Mouse (Mus musculus) forebrain, postnatal 0 days (tissue): ENCODE data around the gene Hdac6. TPM values are rescaled to one million over a fixed set of nuclear protein-coding genes. Genes with fewer than 3 reads are reported as not detected.
"Not testable (repeated sequence)": the region's sequence is repeated elsewhere in the genome, so short reads cannot be mapped to it uniquely, and the experiment has no call there.

Experiments used
- ATAC-seq: fragments of 200-750 bp; cut with Nextera tagmentation; 2 replicates; pipeline ENCODE4 v1.8.0; 2017; ENCODE audit warnings: mild to moderate bottlenecking, moderate library complexity
- DNase-seq: peaks from one replicate; pipeline ENCODE4 v3.0.0-alpha.2; 2015
- H3K27ac ChIP-seq: fragments of 300-500 bp; sonication (generic); 2 replicates; pipeline ENCODE4 v1.5.1; 2014; ENCODE audit warnings: low read depth, mild to moderate bottlenecking, antibody characterized with exemption, low read length, moderate library complexity, mixed read lengths
- H3K27me3 ChIP-seq: fragments of 300-500 bp; sonication (generic); 2 replicates; pipeline ENCODE4 v1.6.1; 2014; ENCODE audit warnings: mild to moderate bottlenecking, low read length, mixed read lengths; ENCODE audit not compliant: insufficient read depth
- H3K36me3 ChIP-seq: fragments of 300-500 bp; sonication (generic); 2 replicates; pipeline ENCODE4 v1.6.1; 2014; ENCODE audit warnings: mild to moderate bottlenecking, moderate library complexity; ENCODE audit not compliant: insufficient read depth
- H3K4me1 ChIP-seq: fragments of 300-500 bp; sonication (generic); 2 replicates; pipeline ENCODE4 v1.6.1; 2014; ENCODE audit warnings: antibody characterized with exemption; ENCODE audit not compliant: insufficient read depth
- H3K4me2 ChIP-seq: fragments of 300-500 bp; sonication (generic); 2 replicates; pipeline ENCODE4 v1.6.1; 2014; ENCODE audit warnings: low read depth, mild to moderate bottlenecking, moderate library complexity
- H3K4me3 ChIP-seq: fragments of 300-500 bp; sonication (generic); 2 replicates; pipeline ENCODE4 v1.5.1; 2014; ENCODE audit warnings: low read depth, low read length, mixed read lengths
- H3K9ac ChIP-seq: fragments of 300-500 bp; sonication (generic); 2 replicates; pipeline ENCODE4 v1.6.1; 2014; ENCODE audit warnings: mild to moderate bottlenecking
- H3K9me3 ChIP-seq: fragments of 300-500 bp; sonication (generic); 2 replicates; pipeline ENCODE4 v1.6.1; 2016; ENCODE audit warnings: low read length
- CTCF ChIP-seq: sonication (generic); IDR thresholded peaks from 2 replicates; pipeline ENCODE4 v1.5.1; 2016; ENCODE audit warnings: antibody characterized with exemption, control low read depth, low read depth
- WGBS: fragments of 180-500 bp; shearing (Covaris S2); extraction: QIAGEN DNeasy Blood & Tissue Kit; methylation state at CpG from one replicate; pipeline ENCODE4 v1.1.7; 2014; 5-methylcytosine and 5-hydroxymethylcytosine counted together
- polyA plus RNA-seq: library from polyadenylated mRNA; unstranded; fragments of >200 nt; fragmentation: Nextera tagmentation; extraction: Ambion mirVana; gene quantifications from 2 replicates; pipeline ENCODE4 v1.2.1, GENCODE M21; 2015
- total RNA-seq: library from RNA; depleted of rRNA; stranded (reverse); fragments of >200 nt; gene quantifications from 2 replicates; pipeline ENCODE4 v1.2.3, GENCODE M21; 2014

Gene Hdac6
- total and polyA plus RNA-seq, 2 experiments from 2014 or later, result 51.8 to 87.3 TPM

- TF ChIP-seq CTCF, result no peak
- Histone ChIP-seq H3K4me2 (peak within 1 kb of the TSS; percentile 57), H3K27ac (peak within 1 kb of the TSS; percentile 64), H3K27me3 (no peaks in the 10 kb centered on the region), H3K4me1 (no peaks in the 10 kb centered on the region), H3K9ac (peak within 1 kb of the TSS; percentile 62), H3K36me3 (no peaks in the 10 kb centered on the region), H3K9me3 (no peaks in the 10 kb centered on the region), H3K4me3 (peak within 1 kb of the TSS; percentile 47)
- 21% methylated on average over 40 of the region's 40 CpGs for WGBS
- ATAC-seq (peak; percentile 91), DNase-seq (peak; percentile 85)
Observed at GRCm38 (mm10) chrX:7919601-7920383, 27.9 kb downstream of the Hdac6 start, which contains the start of gene Pcsk1n. Gene Pcsk1n, plus strand, starts transcription at chrX:7919822.

DNA sequence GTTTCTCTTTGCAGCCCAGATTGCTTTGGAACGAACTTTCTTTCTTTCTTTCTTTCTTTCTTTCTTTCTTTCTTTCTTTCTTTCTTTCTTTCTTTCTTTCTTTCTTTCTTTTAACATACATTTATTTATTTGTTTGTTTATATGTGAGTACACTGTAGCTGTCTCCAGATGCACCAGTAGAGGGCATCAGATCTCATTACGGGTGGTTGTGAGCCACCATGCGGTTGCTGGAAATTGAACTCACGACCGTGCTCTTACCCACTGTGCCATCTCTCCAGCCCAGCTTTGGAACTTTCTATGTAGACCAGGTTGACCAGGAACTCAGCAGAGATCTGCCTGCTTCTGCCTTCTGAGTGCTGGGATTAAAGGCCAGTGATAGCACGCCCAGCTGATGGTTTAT, 29.7 kb downstream of the Hdac6 start:
- not testable (repeated sequence) for ATAC-seq
- 78% methylated on average over 6 of the region's 6 CpGs for WGBS

DNA sequence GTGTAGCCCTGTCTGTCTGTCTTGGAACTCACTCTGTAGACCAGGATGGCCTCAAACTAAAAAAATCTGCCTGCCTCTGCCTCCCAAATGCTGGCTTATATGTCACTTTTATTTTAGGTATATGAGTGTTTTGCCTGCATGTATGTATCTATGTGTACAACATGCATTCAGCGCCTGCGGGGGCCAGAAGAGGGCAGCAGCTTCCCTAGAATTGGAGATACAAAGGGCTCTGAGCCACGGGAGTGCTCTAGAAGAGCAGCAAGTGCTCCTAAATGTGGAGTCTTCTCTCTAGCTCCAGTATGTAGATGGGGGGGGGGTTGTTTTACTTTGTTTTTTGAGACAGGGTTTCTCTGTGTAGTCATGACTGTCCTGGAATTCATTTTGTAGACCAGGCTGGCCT, 32.0 kb downstream of the Hdac6 start:
- not testable (repeated sequence) for H3K9me3 ChIP-seq, ATAC-seq, H3K36me3 ChIP-seq, DNase-seq, H3K4me2 ChIP-seq, H3K27ac ChIP-seq, H3K4me1 ChIP-seq, H3K9ac ChIP-seq, H3K4me3 ChIP-seq, H3K27me3 ChIP-seq
- peak; percentile 11 for TF ChIP-seq CTCF
- WGBS, result 38% methylated on average over 3 of the region's 3 CpGs

More for the DNA sequence above, 29.7 kb downstream of the Hdac6 start:
- not testable (repeated sequence) for H3K4me1 ChIP-seq, H3K4me2 ChIP-seq, H3K9ac ChIP-seq, H3K36me3 ChIP-seq, H3K9me3 ChIP-seq, H3K27me3 ChIP-seq, H3K4me3 ChIP-seq, DNase-seq, H3K27ac ChIP-seq

GRCm38 (mm10) chrX:7910473-7910872, 37.2 kb downstream of the Hdac6 start:
- no peak overlapping the region for H3K9ac ChIP-seq
- H3K4me1 ChIP-seq, result no peaks in the 10 kb centered on the region
- no peaks in the 10 kb centered on the region for H3K36me3 ChIP-seq
- 56% methylated on average over 6 of the region's 6 CpGs for WGBS
- no peaks in the 10 kb centered on the region for H3K9me3 ChIP-seq
- no peaks in the 10 kb centered on the region for H3K27me3 ChIP-seq
- no peak overlapping the region for H3K27ac ChIP-seq
- no peak overlapping the region for H3K4me3 ChIP-seq
- no peak for TF ChIP-seq CTCF
- DNase-seq (no peak), ATAC-seq (0 out of 2 replicates have a peak, but pooled peaks have one; percentile 23)
- H3K4me2 ChIP-seq, result no peak overlapping the region

DNA sequence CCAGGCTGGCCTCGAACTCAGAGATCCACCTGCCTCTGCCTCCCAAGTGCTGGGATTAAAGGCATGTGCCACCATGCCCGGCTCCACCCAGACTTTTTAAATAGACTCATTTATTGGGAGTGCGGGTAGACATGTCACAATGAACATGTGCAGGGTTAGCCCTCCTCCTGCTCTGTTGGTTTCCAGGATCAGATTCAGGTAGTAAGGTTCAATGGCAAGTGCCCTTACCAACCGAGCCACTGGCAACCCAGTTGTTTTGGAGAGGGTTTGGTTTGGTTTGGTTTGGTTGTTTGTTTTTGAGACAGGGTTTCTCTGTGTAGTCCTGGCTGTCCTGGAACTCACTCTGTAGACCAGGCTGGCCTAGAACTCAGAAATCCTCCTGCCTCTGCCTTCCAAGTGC, 38.4 kb downstream of the Hdac6 start, which contains the start of gene Gm10490:
TSS of gene Gm10490 (plus strand) at position 301 of the 400 bp plus-strand sequence.
- ATAC-seq, H3K27ac ChIP-seq, DNase-seq, H3K27me3 ChIP-seq, H3K4me3 ChIP-seq, H3K4me2 ChIP-seq, H3K4me1 ChIP-seq, H3K36me3 ChIP-seq, H3K9me3 ChIP-seq, H3K9ac ChIP-seq: not testable (repeated sequence)
- 75% methylated on average over 4 of the region's 4 CpGs for WGBS

GRCm38 (mm10) chrX:7907735-7908134, 40.0 kb downstream of the Hdac6 start, which contains the start of gene Gm10491:
Gene Gm10491, minus strand, starts transcription at chrX:7907835.
- 89% methylated on average over 5 of the region's 5 CpGs for WGBS
- Histone ChIP-seq H3K4me3 (no peak within 1 kb of the TSS), H3K4me2 (no peak within 1 kb of the TSS), H3K9ac (no peak within 1 kb of the TSS), H3K27ac (no peak within 1 kb of the TSS), H3K36me3 (no peaks in the 10 kb centered on the region), H3K9me3 (no peaks in the 10 kb centered on the region), H3K27me3 (no peaks in the 10 kb centered on the region), H3K4me1 (no peaks in the 10 kb centered on the region)
- TF ChIP-seq CTCF, result no peak
- DNase-seq, result no peak
- ATAC-seq, result no peak

DNA sequence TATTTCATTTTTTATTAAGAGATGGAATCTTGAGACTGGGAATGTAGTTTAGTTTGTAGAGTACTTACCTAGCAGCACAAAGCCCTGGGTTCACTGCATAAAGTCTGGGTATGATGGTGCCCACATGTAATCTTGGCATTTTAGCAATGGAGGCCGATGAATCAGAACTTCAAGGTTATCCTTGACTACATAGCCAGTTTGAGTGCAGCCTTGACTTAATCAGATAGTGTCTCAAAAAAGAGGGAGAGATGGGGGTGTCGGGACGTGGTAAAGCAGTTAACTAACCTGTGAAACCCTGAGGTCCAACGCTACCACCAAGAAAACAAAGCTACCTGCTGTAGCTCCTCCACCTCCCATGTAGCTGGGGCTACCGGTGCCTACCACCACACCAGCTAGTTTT, 43.2 kb downstream of the Hdac6 start:
- Histone ChIP-seq H3K36me3 (no peaks in the 10 kb centered on the region), H3K4me2 (no peak overlapping the region), H3K9ac (no peak overlapping the region), H3K27me3 (no peaks in the 10 kb centered on the region), H3K4me3 (no peak overlapping the region), H3K9me3 (no peaks in the 10 kb centered on the region), H3K4me1 (no peaks in the 10 kb centered on the region), H3K27ac (no peak overlapping the region)
- ATAC-seq (no peak), DNase-seq (no peak)
- no peak for TF ChIP-seq CTCF
- WGBS, result 96% methylated on average over 5 of the region's 5 CpGs
